Mouse (Mus musculus): Measurements from ENCODE around the gene Rab2b.

GRCm38 (mm10) chr14:52232249-52232648 lies 47.1 kb downstream of the Rab2b start:
- TF ChIP-seq EP300 (optimal IDR thresholded peaks at IDR 0.05), result no peak
- TF ChIP-seq CTCF (IDR thresholded peaks at IDR 0.05; ENCODE audit: low read depth), result no peak

All from stomach, postnatal 0 days (tissue).